Mouse (Mus musculus) kidney, embryonic 15.5 days (tissue): ENCODE measurements at regions not wholly inside any gene's neighbourhood (a gene's known extent, or its start where the extent isn't known, plus 50 kb on each side); places are given as distances from the start of the nearest gene placed in this dataset.
"Not testable (repeated sequence)": the region's sequence is repeated elsewhere in the genome, so short reads cannot be mapped to it uniquely, and the experiment has no call there.

Experiments used
- ATAC-seq: fragments of 200-750 bp; cut with Nextera tagmentation; replicated peaks from 2 replicates; pipeline ENCODE4 v1.8.0; 2017; ENCODE audit warnings: moderate TSS enrichment; ENCODE audit not compliant: low FRiP score
- H3K27ac ChIP-seq: fragments of 300-500 bp; sonication (generic); 2 replicates; pipeline ENCODE4 v1.5.1; 2015; ENCODE audit warnings: mild to moderate bottlenecking, inconsistent platforms
- H3K27me3 ChIP-seq: fragments of 300-500 bp; sonication (generic); 2 replicates; pipeline ENCODE4 v1.6.1; 2015; ENCODE audit warnings: inconsistent platforms
- H3K36me3 ChIP-seq: fragments of 300-500 bp; sonication (generic); 2 replicates; pipeline ENCODE4 v1.6.1; 2015; ENCODE audit warnings: inconsistent platforms
- H3K4me1 ChIP-seq: fragments of 300-500 bp; sonication (generic); 2 replicates; pipeline ENCODE4 v1.6.1; 2015; ENCODE audit warnings: inconsistent platforms
- H3K4me2 ChIP-seq: fragments of 300-500 bp; sonication (generic); 2 replicates; pipeline ENCODE4 v1.6.1; 2015; ENCODE audit warnings: moderate library complexity, mild to moderate bottlenecking, inconsistent platforms
- H3K4me3 ChIP-seq: fragments of 300-500 bp; sonication (generic); replicated peaks from 2 replicates; pipeline ENCODE4 v1.5.1; 2015; ENCODE audit warnings: mild to moderate bottlenecking, inconsistent platforms
- H3K9ac ChIP-seq: fragments of 300-500 bp; sonication (generic); 2 replicates; pipeline ENCODE4 v1.6.1; 2015; ENCODE audit warnings: mild to moderate bottlenecking, inconsistent platforms
- H3K9me3 ChIP-seq: fragments of 300-500 bp; sonication (generic); replicated peaks from 2 replicates; pipeline ENCODE4 v1.6.1; 2016; ENCODE audit warnings: inconsistent platforms
- WGBS: fragments of 180-500 bp; shearing (Covaris S2); methylation state at CpG from one replicate; pipeline ENCODE4 v1.1.7; 2015; ENCODE audit warnings: mixed read lengths; 5-methylcytosine and 5-hydroxymethylcytosine counted together

DNA sequence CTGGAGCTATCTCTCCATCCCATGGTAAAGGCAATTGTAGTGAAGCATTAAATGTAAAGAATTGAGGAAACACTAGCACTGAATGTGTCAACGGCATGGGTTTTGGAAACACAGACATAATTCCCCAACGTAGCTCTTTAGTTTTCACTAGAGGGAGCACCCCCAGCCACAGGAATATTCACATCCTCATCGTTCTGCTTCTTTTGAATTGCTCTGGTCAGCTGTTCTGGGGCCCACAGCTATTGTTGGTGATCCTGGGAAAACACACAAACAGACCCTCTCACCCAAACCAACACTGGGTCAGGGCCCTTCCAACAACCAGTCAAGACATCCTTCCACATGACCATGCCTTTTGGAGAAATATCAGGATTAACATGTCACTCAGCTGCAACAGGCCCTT is 119.7 kb downstream of the Impg2 start:
- H3K27me3 ChIP-seq, H3K9ac ChIP-seq, H3K4me3 ChIP-seq, H3K36me3 ChIP-seq, H3K27ac ChIP-seq, H3K4me2 ChIP-seq, ATAC-seq, H3K4me1 ChIP-seq, H3K9me3 ChIP-seq: not testable (repeated sequence)
- WGBS, result 88% methylated on average over 3 of the region's 3 CpGs

DNA sequence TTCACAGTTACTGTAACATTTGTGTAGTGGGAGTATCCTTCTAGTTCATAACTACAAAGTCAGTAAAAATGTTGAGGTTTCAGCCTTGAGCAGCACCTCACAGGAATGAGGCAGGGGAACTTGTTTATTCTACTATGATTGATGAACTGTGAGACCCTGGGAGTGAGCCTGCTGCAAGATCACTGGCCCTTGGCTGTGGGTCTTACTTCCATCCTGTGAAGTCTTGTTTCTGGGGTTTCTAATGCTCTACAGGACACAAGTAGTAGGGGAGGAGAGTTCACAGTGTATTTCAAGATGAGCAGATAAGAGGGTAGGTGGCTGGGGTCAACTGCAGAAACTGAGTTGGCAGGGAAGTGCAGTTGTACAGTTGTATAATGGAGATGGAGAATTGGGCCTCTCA is 128.3 kb upstream of the Abi3bp start:
- no peak overlapping the region for H3K4me3 ChIP-seq
- no peak overlapping the region for H3K9ac ChIP-seq
- H3K27me3 ChIP-seq, result no peaks in the 10 kb centered on the region
- no peaks in the 10 kb centered on the region for H3K36me3 ChIP-seq
- ATAC-seq, result no peak
- no peak overlapping the region for H3K27ac ChIP-seq
- no peak overlapping the region for H3K4me2 ChIP-seq
- 0 out of 2 replicates have a peak, but pooled peaks cover 4% of the 10 kb centered on the region for H3K4me1 ChIP-seq
- no peaks in the 10 kb centered on the region for H3K9me3 ChIP-seq

DNA sequence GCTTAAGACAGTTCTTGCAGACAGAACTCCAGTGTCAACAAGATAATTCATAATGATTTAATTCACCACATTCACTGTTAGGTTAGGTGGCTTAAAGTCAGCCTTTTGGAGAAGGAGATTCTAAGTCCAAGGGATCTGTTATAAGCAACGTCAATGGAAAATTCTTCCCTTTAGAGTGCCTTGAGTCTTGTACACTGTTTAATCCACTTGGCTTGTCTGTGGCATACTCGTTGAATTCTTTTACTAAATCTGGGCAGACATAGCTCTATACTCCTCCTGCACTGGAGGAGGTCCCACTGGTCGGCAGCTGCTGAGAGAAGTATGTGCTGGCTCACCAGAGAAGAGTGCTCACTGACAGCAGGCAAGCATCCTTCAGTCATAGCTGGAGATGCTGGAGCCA is 124.8 kb upstream of the Abi3bp start:
- Histone ChIP-seq H3K4me3 (no peak overlapping the region), H3K27ac (no peak overlapping the region), H3K4me1 (0 out of 2 replicates have a peak, but pooled peaks cover 4% of the 10 kb centered on the region), H3K27me3 (no peaks in the 10 kb centered on the region), H3K4me2 (no peak overlapping the region), H3K9ac (no peak overlapping the region), H3K36me3 (no peaks in the 10 kb centered on the region), H3K9me3 (no peaks in the 10 kb centered on the region)
- ATAC-seq, result no peak
- WGBS, result 63% methylated on average over 3 of the region's 3 CpGs

DNA sequence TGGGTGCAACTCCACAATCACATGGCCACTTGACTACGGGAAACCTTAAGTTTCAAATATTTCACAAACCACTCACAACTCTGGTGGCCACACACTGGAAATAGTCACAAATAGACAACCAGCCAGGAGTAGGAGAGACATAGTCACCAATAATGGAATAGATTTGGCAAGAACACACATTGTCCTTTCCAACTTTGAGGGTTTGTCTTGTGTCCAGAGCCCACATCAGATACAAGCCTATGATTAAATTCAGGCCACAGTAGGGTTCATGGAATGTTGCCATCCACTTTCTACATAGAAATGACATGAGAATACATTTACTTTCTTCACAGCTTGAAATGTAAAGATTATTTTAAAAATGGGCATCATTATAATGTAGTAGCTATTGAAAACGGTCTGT is 118.6 kb upstream of the Abi3bp start:
- Histone ChIP-seq H3K4me1 (no peaks in the 10 kb centered on the region), H3K9ac (no peak overlapping the region), H3K36me3 (no peaks in the 10 kb centered on the region), H3K27ac (no peak overlapping the region), H3K4me3 (no peak overlapping the region), H3K27me3 (no peaks in the 10 kb centered on the region), H3K9me3 (no peaks in the 10 kb centered on the region), H3K4me2 (no peak overlapping the region)
- WGBS, result 88% methylated on average over 2 of the region's 2 CpGs
- no peak for ATAC-seq

DNA sequence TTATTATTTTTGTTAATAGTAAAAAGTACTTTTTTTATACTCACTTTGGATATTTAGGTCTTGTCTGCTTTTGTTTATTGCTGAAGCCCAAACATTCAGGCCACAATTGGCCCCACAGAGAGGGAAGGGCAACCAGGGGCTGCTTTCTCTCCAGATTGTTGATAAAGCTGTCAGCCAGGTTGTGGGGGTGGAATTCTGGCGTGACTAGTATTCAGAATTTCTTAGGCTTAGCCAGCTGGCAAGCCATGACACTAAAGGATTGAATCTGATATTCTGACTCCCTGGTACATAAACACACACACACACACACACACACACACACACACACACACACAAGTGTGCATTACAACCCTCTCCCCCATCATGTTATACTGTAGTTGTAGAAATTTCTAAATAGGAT is 116.7 kb upstream of the Abi3bp start:
- H3K36me3 ChIP-seq, result no peaks in the 10 kb centered on the region
- H3K4me2 ChIP-seq, result no peak overlapping the region
- no peak overlapping the region for H3K27ac ChIP-seq
- H3K9ac ChIP-seq, result no peak overlapping the region
- no peaks in the 10 kb centered on the region for H3K27me3 ChIP-seq
- H3K4me3 ChIP-seq, result no peak overlapping the region
- 0% methylated on average over 1 of the region's 1 CpGs for WGBS
- ATAC-seq, result no peak
- peaks cover 4% of the 10 kb centered on the region; the same call in 1 of the 2 replicates for H3K9me3 ChIP-seq
- no peaks in the 10 kb centered on the region for H3K4me1 ChIP-seq

DNA sequence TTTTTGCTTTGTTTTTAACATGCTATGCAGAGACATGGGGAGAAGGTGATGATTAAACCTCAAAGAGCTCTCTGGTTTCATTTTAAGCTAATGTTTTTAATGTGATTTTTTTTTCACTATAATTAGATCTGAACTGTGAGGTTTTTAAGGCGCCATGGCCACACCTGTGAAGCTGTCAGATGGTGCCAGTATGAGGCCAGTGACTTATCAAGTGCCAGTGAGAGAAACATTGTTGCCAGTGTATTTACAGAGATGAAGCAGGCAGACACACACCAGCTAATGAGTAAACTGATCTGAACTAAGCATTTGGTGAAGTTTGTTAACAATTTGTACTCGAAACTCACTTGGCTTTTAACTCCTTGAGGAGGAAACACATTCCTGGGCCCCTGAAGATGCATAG is 99.3 kb upstream of the Abi3bp start:
- no peak overlapping the region for H3K4me2 ChIP-seq
- H3K9me3 ChIP-seq, result no peaks in the 10 kb centered on the region
- H3K4me3 ChIP-seq, result no peak overlapping the region
- ATAC-seq, result no peak
- H3K4me1 ChIP-seq, result no peaks in the 10 kb centered on the region
- H3K27me3 ChIP-seq, result no peaks in the 10 kb centered on the region
- H3K9ac ChIP-seq, result no peak overlapping the region
- 71% methylated on average over 2 of the region's 2 CpGs for WGBS
- H3K36me3 ChIP-seq, result no peaks in the 10 kb centered on the region
- no peak overlapping the region for H3K27ac ChIP-seq

DNA sequence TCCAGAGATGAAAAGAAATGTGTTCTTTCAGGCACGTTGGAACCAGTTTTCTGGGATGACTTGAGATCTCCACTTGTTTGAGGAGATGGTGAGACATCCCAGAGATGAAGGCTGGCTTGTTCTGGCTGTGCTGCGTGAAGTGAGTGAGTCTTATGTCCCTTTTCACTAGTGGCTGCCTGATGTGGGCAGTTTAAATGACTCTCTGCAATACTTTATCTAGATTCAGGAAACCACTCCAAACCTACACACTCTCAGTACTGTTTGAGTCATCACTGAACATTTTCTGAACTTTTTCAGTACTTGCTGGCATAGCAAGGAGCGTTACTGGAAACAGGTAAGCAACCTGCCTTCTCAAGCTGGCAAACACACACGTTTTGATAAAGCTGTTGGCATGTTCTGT is 97.0 kb upstream of the Abi3bp start:
- Histone ChIP-seq H3K9me3 (no peaks in the 10 kb centered on the region), H3K4me2 (no peak overlapping the region), H3K27me3 (no peaks in the 10 kb centered on the region), H3K4me1 (no peaks in the 10 kb centered on the region), H3K9ac (no peak overlapping the region), H3K27ac (no peak overlapping the region), H3K4me3 (no peak overlapping the region), H3K36me3 (no peaks in the 10 kb centered on the region)
- 80% methylated on average over 4 of the region's 4 CpGs for WGBS
- ATAC-seq, result no peak

DNA sequence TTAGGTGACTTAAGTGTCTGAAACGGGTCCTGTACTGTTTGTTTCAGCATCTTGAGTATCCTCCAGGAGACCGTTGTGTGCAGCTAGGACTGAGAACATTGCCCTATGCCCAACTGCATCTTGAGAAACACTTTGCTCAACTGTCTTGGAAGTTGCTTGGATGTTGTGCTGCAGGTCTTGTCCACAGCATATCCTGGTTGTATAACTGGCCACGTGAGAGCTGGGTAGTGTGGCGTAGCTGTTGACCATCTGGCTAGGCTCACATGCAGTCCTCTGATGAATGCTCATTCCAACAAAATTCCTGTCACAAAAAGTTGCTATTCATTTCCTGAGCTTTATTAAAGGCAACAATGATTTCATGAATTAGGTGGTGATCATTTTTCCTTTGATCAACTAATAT is 91.1 kb upstream of the Abi3bp start:
- no peaks in the 10 kb centered on the region for H3K4me1 ChIP-seq
- no peak overlapping the region for H3K9ac ChIP-seq
- H3K27me3 ChIP-seq, result no peaks in the 10 kb centered on the region
- H3K4me3 ChIP-seq, result no peak overlapping the region
- H3K4me2 ChIP-seq, result no peak overlapping the region
- no peak overlapping the region for H3K27ac ChIP-seq
- no peaks in the 10 kb centered on the region for H3K36me3 ChIP-seq
- ATAC-seq, result no peak
- H3K9me3 ChIP-seq, result no peaks in the 10 kb centered on the region
- WGBS, result 78% methylated on average over 4 of the region's 4 CpGs

DNA sequence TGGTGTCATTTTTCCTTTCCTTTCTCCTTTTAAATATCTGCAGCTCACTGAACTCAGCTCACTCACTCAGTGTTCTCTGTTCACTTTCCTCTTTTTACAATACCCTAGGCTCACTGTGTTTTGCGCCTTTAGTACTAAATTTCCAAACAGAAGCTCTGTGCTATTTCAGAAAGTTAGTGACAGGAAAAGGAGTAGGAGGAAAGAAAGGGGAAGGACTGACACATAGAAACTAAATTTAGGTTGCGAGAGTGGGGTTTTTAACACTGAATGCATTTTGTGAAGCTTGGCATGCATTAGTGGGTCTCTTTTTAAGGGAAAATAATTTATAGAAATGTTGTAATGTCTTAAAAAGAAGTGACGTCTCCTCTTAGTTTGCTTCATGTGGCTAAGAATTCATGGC is 84.8 kb upstream of the Abi3bp start:
- no peak overlapping the region for H3K4me3 ChIP-seq
- no peak for ATAC-seq
- WGBS, result 73% methylated on average over 3 of the region's 3 CpGs
- no peak overlapping the region for H3K27ac ChIP-seq
- no peaks in the 10 kb centered on the region for H3K36me3 ChIP-seq
- no peaks in the 10 kb centered on the region for H3K27me3 ChIP-seq
- H3K9me3 ChIP-seq, result no peaks in the 10 kb centered on the region
- H3K4me1 ChIP-seq, result no peaks in the 10 kb centered on the region; the same call in 1 of the 2 replicates
- H3K4me2 ChIP-seq, result no peak overlapping the region
- H3K9ac ChIP-seq, result no peak overlapping the region

DNA sequence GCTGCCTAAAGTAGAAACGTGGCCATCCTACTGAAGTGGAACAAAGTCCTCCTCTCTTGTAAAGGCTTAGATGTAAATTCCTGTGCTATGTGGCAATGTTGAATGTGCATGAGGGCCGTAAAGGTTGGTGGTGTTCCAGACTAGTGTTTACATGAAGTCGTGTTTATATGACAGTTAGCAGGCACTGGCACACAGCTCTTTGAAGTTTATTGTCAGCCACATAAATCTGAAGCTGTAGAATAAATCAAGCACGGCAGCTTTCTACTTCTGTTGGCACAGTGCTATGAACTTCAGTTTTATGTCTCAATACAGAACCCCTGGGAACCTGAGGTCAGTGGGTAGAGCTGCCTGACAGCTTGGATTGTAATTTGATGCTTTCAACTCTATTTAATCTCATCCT is 81.1 kb upstream of the Abi3bp start:
- Histone ChIP-seq H3K4me3 (no peak overlapping the region), H3K27ac (no peak overlapping the region), H3K36me3 (no peaks in the 10 kb centered on the region), H3K4me1 (no peaks in the 10 kb centered on the region; the same call in 1 of the 2 replicates), H3K9me3 (no peaks in the 10 kb centered on the region), H3K4me2 (no peak overlapping the region), H3K9ac (no peak overlapping the region), H3K27me3 (no peaks in the 10 kb centered on the region)
- 10% methylated on average over 4 of the region's 4 CpGs for WGBS
- peak; percentile 90 for ATAC-seq

DNA sequence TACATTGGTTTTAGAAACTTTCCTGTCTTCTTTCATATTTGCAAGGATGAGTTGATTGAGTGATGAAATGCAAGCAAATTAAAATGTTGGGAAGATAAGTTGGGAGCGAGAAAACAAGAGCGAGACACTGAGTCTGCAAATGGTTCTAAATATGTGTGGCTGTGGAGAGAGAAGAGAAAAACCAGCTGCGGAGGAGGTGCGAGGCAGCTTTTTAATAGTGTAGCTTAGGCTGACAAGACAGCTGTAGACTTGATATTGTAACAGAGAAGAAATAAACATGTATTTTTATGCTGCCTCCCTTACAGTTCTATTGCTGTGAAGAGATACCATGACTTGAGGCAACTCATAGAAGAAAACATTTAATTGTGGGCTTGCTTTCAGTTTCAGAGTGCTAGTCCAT is 78.1 kb upstream of the Abi3bp start:
- H3K27ac ChIP-seq, result no peak overlapping the region
- no peak overlapping the region for H3K4me3 ChIP-seq
- no peaks in the 10 kb centered on the region for H3K9me3 ChIP-seq
- ATAC-seq, result no peak
- H3K27me3 ChIP-seq, result no peaks in the 10 kb centered on the region
- H3K9ac ChIP-seq, result no peak overlapping the region
- H3K36me3 ChIP-seq, result no peaks in the 10 kb centered on the region
- no peaks in the 10 kb centered on the region; the same call in 1 of the 2 replicates for H3K4me1 ChIP-seq
- no peak overlapping the region for H3K4me2 ChIP-seq
- WGBS, result 97% methylated on average over 4 of the region's 4 CpGs

DNA sequence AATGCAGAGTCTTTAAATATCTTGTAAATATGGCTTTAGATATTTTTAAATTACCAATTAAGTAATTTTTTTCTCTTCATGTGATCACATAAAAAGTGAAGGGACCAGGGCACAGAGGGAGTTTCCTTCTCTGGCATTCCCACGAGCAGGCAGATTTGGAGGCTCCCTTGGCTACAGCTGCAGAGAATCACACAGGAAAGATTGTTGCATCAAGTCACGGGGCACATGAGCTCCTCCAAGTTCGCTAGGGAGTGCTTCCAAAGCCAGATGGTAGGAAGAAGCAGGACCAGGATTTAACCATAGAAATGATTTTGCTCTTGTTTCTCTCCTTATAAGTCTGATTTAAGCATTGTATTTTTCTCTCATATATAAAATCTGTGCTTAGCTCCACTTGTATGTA is 53.9 kb upstream of the Abi3bp start:
- no peak overlapping the region for H3K4me3 ChIP-seq
- 44% methylated on average over 3 of the region's 3 CpGs for WGBS
- ATAC-seq, result no peak
- no peaks in the 10 kb centered on the region for H3K27me3 ChIP-seq
- no peak overlapping the region for H3K9ac ChIP-seq
- H3K27ac ChIP-seq, result no peak overlapping the region
- no peaks in the 10 kb centered on the region for H3K9me3 ChIP-seq
- H3K4me2 ChIP-seq, result no peak overlapping the region
- no peaks in the 10 kb centered on the region for H3K4me1 ChIP-seq
- H3K36me3 ChIP-seq, result no peaks in the 10 kb centered on the region
